Mouse (Mus musculus): ENCODE measurements around the gene Chchd1. TPM values are rescaled to one million over a fixed set of nuclear protein-coding genes. Genes with fewer than 3 reads are reported as not detected.

Gene Chchd1
- polyA plus RNA-seq, 1 experiment, result 177 TPM

GRCm38 (mm10) chr14:20674064-20674833 is 28.6 kb upstream of the Chchd1 start, which contains the start of gene Sec24c:
Gene Sec24c (plus strand): TSS chr14:20674308.
- Histone ChIP-seq H3ac (ENCODE audit: control insufficient read depth, insufficient read length, low read depth) (peak within 1 kb of the TSS; percentile 55), H3K79me2 (ENCODE audit: control insufficient read depth, insufficient read depth) (peaks cover 50% of the 10 kb centered on the region), H3K36me3 (ENCODE audit: control insufficient read depth, insufficient read depth) (peaks cover 36% of the 10 kb centered on the region), H3K4me3 (ENCODE audit: insufficient read depth, poor library complexity, severe bottlenecking) (peak within 1 kb of the TSS; percentile 83), H3K27me3 (ENCODE audit: control insufficient read depth, insufficient read depth, insufficient read length) (no peaks in the 10 kb centered on the region), H3K79me3 (ENCODE audit: low read depth) (peaks cover 39% of the 10 kb centered on the region)
- TF ChIP-seq MAX (IDR thresholded peaks at IDR 0.05) (no peak), CEBPB (IDR thresholded peaks at IDR 0.05; ENCODE audit: low read depth) (no peak), MYOG (IDR thresholded peaks at IDR 0.05; ENCODE audit: control insufficient read depth, extremely low read depth, insufficient read length) (no peak), MYOD1 (IDR thresholded peaks at IDR 0.05; ENCODE audit: control insufficient read depth, insufficient read length, low read depth) (no peak), FOSL1 (IDR thresholded peaks at IDR 0.05; ENCODE audit: insufficient read depth, low read length, poor library complexity, severe bottlenecking) (no peak), CTCF (IDR thresholded peaks at IDR 0.05; ENCODE audit: control insufficient read depth, insufficient read depth, insufficient read length) (no peak), USF1 (IDR thresholded peaks at IDR 0.05; ENCODE audit: low read depth) (no peak)

- peaks cover 46% of the 10 kb centered on the region for H3K79me3 ChIP-seq (ENCODE audit: low read depth)
- peaks cover 66% of the 10 kb centered on the region for H3K79me2 ChIP-seq (ENCODE audit: control insufficient read depth, insufficient read depth)
- H3ac ChIP-seq (ENCODE audit: control insufficient read depth, insufficient read length, low read depth), result no peak overlapping the region
- no peak overlapping the region for H3K4me3 ChIP-seq (ENCODE audit: insufficient read depth, poor library complexity, severe bottlenecking)
- H3K36me3 ChIP-seq (ENCODE audit: control insufficient read depth, insufficient read depth), result peaks cover 73% of the 10 kb centered on the region
- no peaks in the 10 kb centered on the region for H3K27me3 ChIP-seq (ENCODE audit: control insufficient read depth, insufficient read depth, insufficient read length)
- TF ChIP-seq MAX (IDR thresholded peaks at IDR 0.05) (no peak), CEBPB (IDR thresholded peaks at IDR 0.05; ENCODE audit: low read depth) (no peak), CTCF (IDR thresholded peaks at IDR 0.05; ENCODE audit: control insufficient read depth, insufficient read depth, insufficient read length) (no peak), USF1 (IDR thresholded peaks at IDR 0.05; ENCODE audit: low read depth) (no peak), MYOG (IDR thresholded peaks at IDR 0.05; ENCODE audit: control insufficient read depth, extremely low read depth, insufficient read length) (no peak)
Measured at GRCm38 (mm10) chr14:20677906-20678305, 24.9 kb upstream of the Chchd1 start.

GRCm38 (mm10) chr14:20681742-20682141 is 21.1 kb upstream of the Chchd1 start:
- peaks cover 24% of the 10 kb centered on the region for H3K79me3 ChIP-seq (ENCODE audit: low read depth)
- TF ChIP-seq FOSL1 (IDR thresholded peaks at IDR 0.05; ENCODE audit: insufficient read depth, low read length, poor library complexity, severe bottlenecking), result no peak
- TF ChIP-seq MYOD1 (IDR thresholded peaks at IDR 0.05; ENCODE audit: control insufficient read depth, insufficient read length, low read depth), result no peak
- TF ChIP-seq CEBPB (IDR thresholded peaks at IDR 0.05; ENCODE audit: low read depth), result no peak
- TF ChIP-seq CTCF (IDR thresholded peaks at IDR 0.05; ENCODE audit: control insufficient read depth, insufficient read depth, insufficient read length), result no peak
- no peak for TF ChIP-seq USF1 (IDR thresholded peaks at IDR 0.05; ENCODE audit: low read depth)
- TF ChIP-seq MYOG (IDR thresholded peaks at IDR 0.05; ENCODE audit: control insufficient read depth, extremely low read depth, insufficient read length), result no peak
- TF ChIP-seq MAX (IDR thresholded peaks at IDR 0.05), result no peak
- H3K36me3 ChIP-seq (ENCODE audit: control insufficient read depth, insufficient read depth), result peaks cover 99% of the 10 kb centered on the region
- peaks cover 42% of the 10 kb centered on the region for H3K79me2 ChIP-seq (ENCODE audit: control insufficient read depth, insufficient read depth)
- no peak overlapping the region for H3ac ChIP-seq (ENCODE audit: control insufficient read depth, insufficient read length, low read depth)
- H3K4me3 ChIP-seq (ENCODE audit: insufficient read depth, poor library complexity, severe bottlenecking), result no peak overlapping the region
- H3K27me3 ChIP-seq (ENCODE audit: control insufficient read depth, insufficient read depth, insufficient read length), result no peaks in the 10 kb centered on the region

- Histone ChIP-seq H3K4me3 (ENCODE audit: insufficient read depth, poor library complexity, severe bottlenecking) (no peak overlapping the region), H3K27me3 (ENCODE audit: control insufficient read depth, insufficient read depth, insufficient read length) (no peaks in the 10 kb centered on the region), H3K79me3 (ENCODE audit: low read depth) (peaks cover 20% of the 10 kb centered on the region), H3K79me2 (ENCODE audit: control insufficient read depth, insufficient read depth) (peaks cover 34% of the 10 kb centered on the region), H3K36me3 (ENCODE audit: control insufficient read depth, insufficient read depth) (peaks cover 99% of the 10 kb centered on the region), H3ac (ENCODE audit: control insufficient read depth, insufficient read length, low read depth) (no peak overlapping the region)
- TF ChIP-seq USF1 (IDR thresholded peaks at IDR 0.05; ENCODE audit: low read depth) (no peak), MAX (IDR thresholded peaks at IDR 0.05) (no peak), FOSL1 (IDR thresholded peaks at IDR 0.05; ENCODE audit: insufficient read depth, low read length, poor library complexity, severe bottlenecking) (no peak), MYOG (IDR thresholded peaks at IDR 0.05; ENCODE audit: control insufficient read depth, extremely low read depth, insufficient read length) (no peak), CTCF (IDR thresholded peaks at IDR 0.05; ENCODE audit: control insufficient read depth, insufficient read depth, insufficient read length) (no peak), MYOD1 (IDR thresholded peaks at IDR 0.05; ENCODE audit: control insufficient read depth, insufficient read length, low read depth) (no peak), CEBPB (IDR thresholded peaks at IDR 0.05; ENCODE audit: low read depth) (no peak)
Measured at GRCm38 (mm10) chr14:20682498-20682897, 20.3 kb upstream of the Chchd1 start.

- TF ChIP-seq MYOG (IDR thresholded peaks at IDR 0.05; ENCODE audit: control insufficient read depth, extremely low read depth, insufficient read length) (no peak), FOSL1 (IDR thresholded peaks at IDR 0.05; ENCODE audit: insufficient read depth, low read length, poor library complexity, severe bottlenecking) (no peak), CEBPB (IDR thresholded peaks at IDR 0.05; ENCODE audit: low read depth) (no peak), USF1 (IDR thresholded peaks at IDR 0.05; ENCODE audit: low read depth) (no peak), MYOD1 (IDR thresholded peaks at IDR 0.05; ENCODE audit: control insufficient read depth, insufficient read length, low read depth) (no peak), MAX (IDR thresholded peaks at IDR 0.05) (no peak), CTCF (IDR thresholded peaks at IDR 0.05; ENCODE audit: control insufficient read depth, insufficient read depth, insufficient read length) (no peak)
- Histone ChIP-seq H3K79me3 (ENCODE audit: low read depth) (no peaks in the 10 kb centered on the region), H3K36me3 (ENCODE audit: control insufficient read depth, insufficient read depth) (peaks cover 98% of the 10 kb centered on the region), H3K27me3 (ENCODE audit: control insufficient read depth, insufficient read depth, insufficient read length) (no peaks in the 10 kb centered on the region), H3K4me3 (ENCODE audit: insufficient read depth, poor library complexity, severe bottlenecking) (no peak overlapping the region), H3K79me2 (ENCODE audit: control insufficient read depth, insufficient read depth) (no peaks in the 10 kb centered on the region), H3ac (ENCODE audit: control insufficient read depth, insufficient read length, low read depth) (no peak overlapping the region)
Measured at GRCm38 (mm10) chr14:20686576-20686975, 16.2 kb upstream of the Chchd1 start.
